Mouse (Mus musculus) hematopoietic stem cell, adult 5-6 weeks (primary cell): ENCODE results near the gene Slx1b. TPM values are rescaled to one million over a fixed set of nuclear protein-coding genes. Genes with fewer than 3 reads are reported as not detected.
"Not testable (repeated sequence)": the region's sequence is repeated elsewhere in the genome, so short reads cannot be mapped to it uniquely, and the experiment has no call there.

Experiments
- ATAC-seq, 2 experiments: fragments of 125-278 bp in 1 of 2; replicated peaks in 1 of 2; 2 replicates each; pipeline ENCODE4 v1.8.0; 2016 to 2017; ENCODE audit warnings: inconsistent platforms in 2 of 2, mild to moderate bottlenecking in 2 of 2, moderate number of reproducible peaks in 2 of 2, low read depth in 1 of 2, moderate TSS enrichment in 1 of 2; ENCODE audit not compliant: low FRiP score in 2 of 2, poor library complexity in 2 of 2, severe bottlenecking in 2 of 2, insufficient read depth in 1 of 2, low TSS enrichment in 1 of 2
- total RNA-seq: library from RNA; stranded (forward); fragments of 172-1452, 232-1000 nt; gene quantifications from 2 replicates; pipeline ENCODE4 v1.2.3, GENCODE M21; 2017

Gene Slx1b
- total RNA-seq: 4.1 and 6.3 TPM in 2 replicates

- peak; percentile 85 to 86 for ATAC-seq
Observed at GRCm38 (mm10) chr7:126695631-126696207, at the start of gene Slx1b. Gene Slx1b, minus strand, starts transcription at chr7:126695784.

- ATAC-seq: no peak
Observed at GRCm38 (mm10) chr7:126741964-126742482, 46.4 kb upstream of the Slx1b start.

- no peak for ATAC-seq
Observed at GRCm38 (mm10) chr7:126741452-126741851, 45.9 kb upstream of the Slx1b start.

- no peak for ATAC-seq
Observed at GRCm38 (mm10) chr7:126740977-126741376, 45.4 kb upstream of the Slx1b start.

- ATAC-seq: no peak
Observed at GRCm38 (mm10) chr7:126740132-126740735, 44.6 kb upstream of the Slx1b start.

GRCm38 (mm10) chr7:126739551-126739950, 44.0 kb upstream of the Slx1b start:
- ATAC-seq: no peak

- peak in 1 of 2 experiments; percentile 39; a peak in 1 of 4 replicates for ATAC-seq
Observed at GRCm38 (mm10) chr7:126736122-126736521, 40.5 kb upstream of the Slx1b start.

GRCm38 (mm10) chr7:126730256-126730789, 34.7 kb upstream of the Slx1b start:
- not testable (repeated sequence) for ATAC-seq

- no peak; a peak in 1 of 4 replicates for ATAC-seq
Observed at GRCm38 (mm10) chr7:126725667-126726066, 30.1 kb upstream of the Slx1b start.

GRCm38 (mm10) chr7:126725077-126725476, 29.5 kb upstream of the Slx1b start:
- ATAC-seq: peak; percentile 22 to 42; a peak in 2 of 4 replicates

GRCm38 (mm10) chr7:126721635-126722034, 26.1 kb upstream of the Slx1b start:
- peak; percentile 37 to 60; a peak in 1 of 4 replicates for ATAC-seq

- no peak for ATAC-seq
Observed at GRCm38 (mm10) chr7:126718787-126719337, 23.3 kb upstream of the Slx1b start.

- no peak for ATAC-seq
Observed at GRCm38 (mm10) chr7:126717566-126717965, 22.0 kb upstream of the Slx1b start.

GRCm38 (mm10) chr7:126715679-126716078, 20.1 kb upstream of the Slx1b start:
- ATAC-seq: no peak

- no peak for ATAC-seq
Observed at GRCm38 (mm10) chr7:126711910-126712309, 16.3 kb upstream of the Slx1b start.

- ATAC-seq: no peak
Observed at GRCm38 (mm10) chr7:126710266-126710665, 14.7 kb upstream of the Slx1b start.

- no peak for ATAC-seq
Observed at GRCm38 (mm10) chr7:126708175-126708952, 12.8 kb upstream of the Slx1b start.
